Mouse (Mus musculus) hematopoietic stem cell, adult 5-6 weeks (primary cell): ENCODE results near the gene Scgn. TPM values are rescaled to one million over a fixed set of nuclear protein-coding genes. Genes with fewer than 3 reads are reported as not detected.

Experiments used
- total RNA-seq: library from RNA; stranded (forward); fragments of 172-1452, 232-1000 nt; gene quantifications from 2 replicates; pipeline ENCODE4 v1.2.3, GENCODE M21; 2017

The Scgn gene
- total RNA-seq, 1 experiment from 2014 or later, result not detected

Other genes with a start within 250 kb of the Scgn start
- 240 and 585 TPM in 2 replicates for gene Hist1h3c, start 245.6 kb downstream of the Scgn start, total RNA-seq
- gene Hist1h2bb, start 244.5 kb downstream of the Scgn start, total RNA-seq, result 2,012 and 2,201 TPM in 2 replicates
- gene Hist1h2ab, start 240.1 kb downstream of the Scgn start, total RNA-seq, result 1,198 and 1,437 TPM in 2 replicates
- 224 and 348 TPM in 2 replicates for gene Hist1h3b, start 238.9 kb downstream of the Scgn start, total RNA-seq
- 208 and 415 TPM in 2 replicates for gene Hist1h4b, start 234.2 kb downstream of the Scgn start, total RNA-seq
- 237 and 336 TPM in 2 replicates for gene Hist1h4a, start 230.0 kb downstream of the Scgn start, total RNA-seq
- gene Hist1h3a, start 228.8 kb downstream of the Scgn start, total RNA-seq, result 207 and 294 TPM in 2 replicates
- 1,426 and 1,487 TPM in 2 replicates for gene Hist1h1a, start 227.5 kb downstream of the Scgn start, total RNA-seq
- not detected in 2 replicates for gene Trim38, start 221.3 kb downstream of the Scgn start, total RNA-seq
- gene Slc17a2, start 184.2 kb downstream of the Scgn start, total RNA-seq, result not detected in 2 replicates
- not detected in 2 replicates for gene Slc17a3, start 151.8 kb downstream of the Scgn start, total RNA-seq
- gene Slc17a1, start 123.5 kb downstream of the Scgn start, total RNA-seq, result not detected in 2 replicates
- gene Slc17a4, start 76.2 kb downstream of the Scgn start, total RNA-seq, result not detected in 2 replicates
- gene Hist1h2ba, start 57.1 kb downstream of the Scgn start, total RNA-seq, result not detected in 2 replicates
- gene Hist1h2aa, start 56.8 kb downstream of the Scgn start, total RNA-seq, result not detected in 2 replicates